Mouse (Mus musculus) urinary bladder, postnatal 36 days (tissue): ENCODE results near the gene Cacng6.

Experiments
- DNase-seq, 2 experiments: peaks; one replicate each; pipeline ENCODE4 v3.0.0; 2022; ENCODE audit warnings: low spot score in 2 of 2, mixed read lengths in 1 of 2

Gene Cacng6

DNA sequence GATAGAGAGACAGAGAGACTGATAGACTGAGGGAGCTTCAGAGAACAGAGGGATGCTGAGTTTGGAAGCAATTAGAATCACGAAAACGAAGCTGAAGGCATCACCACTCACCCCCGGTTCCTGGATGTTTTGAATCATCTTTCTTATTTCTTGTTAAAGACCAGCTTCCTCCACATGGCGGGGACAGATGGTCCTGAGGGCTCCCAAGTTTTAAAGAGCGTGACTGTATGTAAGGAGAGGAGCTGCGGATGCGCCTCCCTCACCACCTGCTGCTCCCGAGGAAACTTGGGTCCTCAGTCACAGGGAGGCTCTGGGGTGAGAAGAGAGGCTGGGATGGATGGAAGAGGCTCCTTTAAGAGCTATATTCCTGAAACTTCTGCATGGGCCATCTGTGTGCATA is 36.3 kb downstream of the Cacng6 start:
- no peak for DNase-seq

DNA sequence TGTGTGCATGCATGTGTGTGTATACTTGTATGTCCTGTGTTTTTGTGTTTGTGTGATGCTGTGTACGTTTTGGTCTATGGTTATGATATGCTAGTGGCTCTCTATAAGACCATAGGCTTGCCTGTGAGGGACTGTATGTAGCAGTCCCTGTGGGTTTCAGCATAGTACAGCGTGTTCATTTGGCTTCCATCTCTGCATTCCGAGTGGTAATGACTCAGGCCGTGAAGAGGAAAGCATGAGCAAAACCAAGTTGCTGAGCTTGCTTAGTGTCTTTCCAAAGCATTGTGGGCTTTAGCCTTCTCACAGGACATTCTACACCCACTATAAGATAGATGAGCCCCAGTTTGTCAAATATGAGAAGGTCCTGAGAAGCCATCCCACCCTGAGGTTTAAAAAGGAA is 39.3 kb downstream of the Cacng6 start:
- no peak for DNase-seq

DNA sequence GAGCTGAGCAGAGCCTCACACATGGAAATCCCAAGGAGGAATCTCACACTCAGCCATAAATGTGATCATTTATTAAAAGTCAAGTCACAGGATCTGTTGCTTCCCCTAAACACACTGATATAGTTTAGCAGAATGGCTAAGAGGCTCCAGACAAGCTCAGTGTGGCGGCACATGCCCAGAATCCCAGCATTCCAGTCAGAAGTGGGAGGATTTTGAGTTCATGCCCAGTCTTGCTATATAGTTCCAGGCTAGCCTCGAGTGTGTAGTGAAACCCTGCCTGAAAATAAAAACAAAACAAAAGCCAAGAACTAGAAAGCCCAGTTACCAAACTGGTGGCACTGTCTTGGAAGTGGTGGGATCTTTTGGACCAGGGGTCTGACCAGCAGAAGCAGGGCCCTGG is 44.6 kb downstream of the Cacng6 start:
- no peak for DNase-seq

DNA sequence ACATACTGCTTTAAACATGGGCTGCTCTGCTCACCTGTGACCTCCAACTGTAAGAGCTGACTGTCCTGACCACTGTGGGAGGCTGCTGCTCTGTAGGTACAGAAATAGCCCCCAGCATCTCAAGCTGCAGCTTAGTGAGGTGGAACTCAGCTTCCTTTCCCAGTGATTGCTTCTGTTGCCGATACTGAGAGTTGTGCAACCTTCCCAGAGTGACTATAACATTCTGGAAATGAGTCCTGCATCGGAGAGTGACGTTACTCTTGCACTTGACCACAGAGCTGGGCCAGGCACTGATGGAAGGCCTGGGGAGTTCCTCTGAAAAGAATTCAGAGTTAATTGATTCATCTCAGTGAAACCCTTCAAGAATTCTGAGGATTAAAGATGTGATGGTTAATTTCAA is 48.8 kb downstream of the Cacng6 start:
- no peak for DNase-seq

DNA sequence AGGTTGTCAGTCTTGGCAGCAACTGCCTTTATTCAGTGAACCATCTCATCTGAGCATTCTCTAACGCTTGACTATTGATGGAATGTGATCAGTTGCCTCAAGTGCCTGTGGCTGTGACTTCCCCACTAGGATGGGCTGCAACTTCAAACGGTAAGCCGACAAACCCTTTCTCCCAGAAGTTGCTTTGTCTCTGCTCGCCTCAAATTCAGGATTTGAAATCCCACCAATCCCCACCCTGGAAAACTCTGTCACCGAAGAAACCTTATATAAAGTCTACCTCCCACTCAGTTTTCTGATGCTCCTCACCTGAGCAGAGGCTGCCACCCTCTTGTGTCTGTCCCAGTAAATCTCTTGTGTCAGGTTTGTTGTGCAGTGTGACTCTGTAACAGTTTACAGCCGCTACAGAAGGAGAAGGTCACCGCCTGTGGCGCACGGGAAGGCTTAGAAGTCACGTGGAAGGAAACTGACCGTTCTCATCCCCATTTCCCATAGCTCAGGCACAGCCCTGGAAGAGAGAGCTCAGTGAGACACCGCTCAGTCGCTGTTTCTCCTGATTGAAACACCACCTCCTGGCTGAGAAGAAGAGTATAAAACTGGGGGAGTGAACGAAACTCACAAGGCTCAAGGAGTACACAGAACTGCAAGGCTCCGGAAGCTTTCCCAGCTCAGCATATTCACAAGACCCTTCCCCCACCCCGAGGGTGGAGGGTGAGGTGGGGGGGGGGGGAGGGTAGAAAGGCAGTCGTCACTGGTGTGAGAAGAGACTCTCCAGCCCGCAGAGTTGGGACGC is 50.5 kb downstream of the Cacng6 start:
- no peak for DNase-seq

DNA sequence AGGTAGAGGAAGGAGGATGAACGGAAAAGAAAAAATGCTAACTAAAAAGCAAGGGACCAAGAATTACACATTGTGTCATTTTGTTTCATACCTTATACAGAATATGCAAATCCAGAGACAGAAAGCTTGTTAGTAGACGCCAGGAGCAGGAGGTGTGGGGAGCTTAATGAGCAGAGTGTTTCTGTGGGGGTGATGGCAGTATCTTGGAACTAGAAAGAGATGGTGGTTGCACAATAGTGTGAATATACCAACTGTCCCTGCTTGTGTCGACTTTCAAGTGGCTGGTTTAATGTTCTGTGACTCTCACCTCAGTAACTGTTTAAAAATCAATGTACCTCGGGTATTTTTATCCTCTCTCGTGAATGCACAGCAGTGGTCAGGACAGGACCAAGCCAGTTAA is 52.7 kb downstream of the Cacng6 start:
- DNase-seq, result no peak

DNA sequence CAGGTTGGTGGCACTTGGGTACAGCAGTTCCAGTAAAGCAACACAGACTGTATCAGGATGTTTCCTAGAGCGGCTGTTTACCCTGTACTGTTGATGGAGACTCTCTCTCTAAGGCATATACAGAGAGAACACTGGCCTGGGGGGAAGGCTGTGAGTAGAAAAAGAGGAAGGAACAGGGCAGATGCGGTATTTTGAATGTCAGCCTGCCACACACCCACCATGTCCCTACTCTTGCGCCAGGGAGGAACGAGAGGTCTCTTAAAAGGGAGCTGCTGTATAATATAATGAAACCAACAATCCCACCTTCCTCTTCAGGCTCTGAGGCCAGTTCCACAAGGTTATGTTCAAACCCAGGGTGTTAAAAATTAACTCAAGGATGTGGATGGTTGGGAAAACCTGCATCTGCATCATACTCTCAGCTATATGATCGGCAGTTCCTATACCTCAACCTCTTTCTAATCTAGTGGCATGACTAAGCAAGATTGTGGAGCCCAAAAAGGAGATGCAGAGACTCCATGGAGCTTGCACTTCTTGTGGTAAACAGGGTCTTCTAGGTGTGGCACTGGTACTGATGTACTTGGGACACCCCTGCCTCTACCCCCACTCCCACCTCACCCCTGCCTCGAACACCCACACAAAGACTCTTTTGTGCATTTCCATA is 58.1 kb downstream of the Cacng6 start:
- DNase-seq, result no peak
